Mouse (Mus musculus) lung, postnatal 25 days (tissue): ENCODE measurements at regions not wholly inside any gene's neighbourhood (a gene's known extent, or its start where the extent isn't known, plus 50 kb on each side); places are given as distances from the start of the nearest gene placed in this dataset.
"Not testable (repeated sequence)": the region's sequence is repeated elsewhere in the genome, so short reads cannot be mapped to it uniquely, and the experiment has no call there.

ENCODE experiments used
- DNase-seq: peaks from one replicate; pipeline ENCODE4 v3.0.0; 2022; ENCODE audit warnings: low spot score

DNA sequence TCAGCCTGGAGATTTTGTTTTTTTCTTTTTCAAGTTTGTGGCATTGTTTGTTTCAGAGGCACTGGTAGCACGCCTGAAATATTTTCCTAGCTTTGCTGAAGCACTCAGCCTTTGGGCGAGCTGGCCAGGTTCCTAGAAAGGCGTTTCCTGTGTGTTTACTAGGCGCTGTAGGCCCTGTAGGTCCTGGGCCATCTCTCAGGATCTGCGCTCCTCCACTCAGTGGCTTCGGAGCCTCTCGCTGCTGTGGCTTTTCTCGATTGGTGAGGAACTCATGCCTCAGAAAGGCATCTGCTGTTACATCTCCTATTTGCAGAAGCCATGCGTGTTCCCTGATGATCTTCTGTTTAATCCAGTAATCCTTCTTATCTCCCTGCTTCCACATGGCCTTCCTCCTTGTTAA lies 188.0 kb upstream of the Plcz1 start:
- DNase-seq: peak; percentile 8

DNA sequence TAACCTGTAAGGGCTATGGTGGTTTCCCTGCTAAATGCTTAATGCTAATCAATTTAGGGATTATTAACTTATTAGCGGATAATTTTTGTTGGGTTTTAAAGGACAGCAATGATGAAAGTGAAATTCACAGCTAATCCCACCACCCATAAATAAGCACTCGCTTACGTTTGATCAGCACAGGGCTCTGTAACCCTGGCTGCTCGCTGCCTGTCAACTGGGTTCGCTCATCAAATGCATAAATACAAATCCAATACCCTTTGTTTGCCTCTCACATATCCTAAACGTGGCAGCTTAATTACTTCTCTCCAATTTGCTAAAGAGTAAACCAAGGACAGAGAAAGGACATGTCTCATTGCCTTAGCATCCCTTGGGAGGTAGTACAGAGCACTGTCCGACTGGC lies 187.5 kb upstream of the Plcz1 start:
- no peak for DNase-seq

GRCm38 (mm10) chr6:140222534-140223324 lies 181.5 kb upstream of the Plcz1 start:
- DNase-seq: no peak

- no peak for DNase-seq
These were observed 180.5 kb upstream of the Plcz1 start for GRCm38 (mm10) chr6:140221653-140222272.

- no peak for DNase-seq
These were observed 177.5 kb upstream of the Plcz1 start for GRCm38 (mm10) chr6:140218789-140219188.

DNA sequence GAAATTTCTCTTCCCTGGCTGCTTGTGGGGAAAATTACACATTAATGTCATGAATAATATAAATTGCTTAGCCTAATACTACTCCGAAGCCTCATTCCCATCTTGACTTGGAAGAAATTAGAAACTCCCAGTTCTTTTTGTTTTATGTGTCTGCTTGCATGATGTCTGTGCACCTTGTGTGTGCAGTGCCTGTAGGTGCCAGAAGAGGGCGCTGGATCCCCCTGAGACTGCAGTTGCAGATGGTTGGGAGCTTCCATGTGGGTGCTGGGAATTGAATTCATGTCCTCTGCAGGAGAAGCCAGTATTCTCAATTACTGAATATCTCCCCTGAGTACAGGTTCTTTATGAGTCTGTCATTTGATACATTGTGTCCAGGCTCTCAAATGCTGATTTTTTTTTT lies 171.1 kb upstream of the Plcz1 start:
- no peak for DNase-seq

- DNase-seq: no peak
These were observed 168.9 kb upstream of the Plcz1 start for GRCm38 (mm10) chr6:140210141-140210540.

DNA sequence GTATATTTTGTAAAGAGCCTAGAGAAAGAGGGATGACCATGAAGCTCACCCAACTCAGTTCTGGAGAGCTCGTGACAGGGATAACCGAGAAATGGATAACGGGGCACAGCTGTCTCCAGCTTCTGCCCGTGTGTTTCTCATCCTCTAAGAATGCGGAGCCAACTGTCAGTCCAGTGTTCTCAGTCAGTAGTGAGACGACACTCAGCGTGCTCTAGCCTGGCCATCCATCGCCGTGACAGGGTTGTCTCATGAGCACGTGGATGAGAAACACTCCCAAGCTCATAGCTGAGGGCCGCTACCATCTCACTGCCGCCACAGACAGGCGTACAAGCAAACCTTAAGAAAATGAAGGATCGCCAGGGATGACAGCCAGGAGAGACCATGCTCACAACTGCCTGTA lies 167.8 kb upstream of the Plcz1 start:
- DNase-seq: no peak

DNA sequence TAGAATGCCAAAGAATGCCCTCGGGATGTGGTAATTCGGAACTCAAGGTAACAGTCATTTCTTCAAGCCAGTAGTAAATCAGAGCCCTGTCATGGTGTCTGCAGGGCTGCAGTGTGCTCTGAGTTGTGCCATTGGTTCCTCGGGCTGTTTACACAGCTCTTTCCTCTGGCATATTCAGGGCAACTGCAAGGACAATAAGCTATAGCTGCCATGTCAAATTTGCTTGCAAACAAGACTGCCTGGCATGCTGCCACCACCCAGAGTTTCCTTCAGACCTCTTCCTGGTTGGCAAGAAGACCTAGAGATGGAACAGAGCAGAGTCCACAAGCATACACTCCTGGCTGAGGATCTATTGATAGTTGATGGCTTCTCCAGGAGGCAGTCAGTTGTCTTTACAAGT lies 167.1 kb upstream of the Plcz1 start:
- DNase-seq: peak; percentile 77

DNA sequence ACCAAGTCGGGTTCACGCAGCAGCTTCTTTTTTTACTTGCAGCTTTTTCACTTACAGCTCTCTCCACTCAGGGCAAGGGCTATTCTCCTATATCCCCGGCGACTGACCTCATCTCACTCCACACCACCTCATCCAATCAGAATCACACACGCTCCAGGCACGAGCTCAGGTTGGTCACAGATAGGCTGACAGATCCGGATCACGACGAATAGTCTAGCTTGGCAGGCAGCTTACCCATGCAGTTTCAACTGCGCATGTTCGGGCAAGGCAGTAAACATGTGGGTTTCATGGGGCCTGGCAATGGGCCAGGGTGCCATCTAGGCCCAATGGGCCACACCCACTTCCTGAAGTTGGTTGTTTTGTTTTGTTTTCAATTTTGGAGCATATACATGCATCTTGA lies 165.4 kb upstream of the Plcz1 start:
- not testable (repeated sequence) for DNase-seq

DNA sequence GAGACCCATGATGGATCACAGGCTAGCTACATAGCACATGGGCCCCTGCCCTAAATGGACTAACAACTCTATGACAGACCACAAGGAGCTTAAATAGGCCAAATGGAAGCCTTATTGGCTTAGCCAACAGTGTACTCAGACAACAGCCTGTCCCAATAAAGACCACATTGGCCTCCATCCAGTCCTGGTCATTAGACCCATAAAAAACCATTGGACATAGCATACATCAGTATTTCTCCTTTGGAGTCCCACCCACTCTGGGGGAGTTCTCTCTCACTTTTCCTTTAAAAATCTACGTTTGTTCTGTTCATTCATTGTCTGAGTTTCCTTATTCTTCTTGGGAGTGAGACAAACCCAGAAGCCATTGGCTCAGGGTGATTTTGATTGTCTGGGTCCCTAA lies 160.1 kb upstream of the Plcz1 start:
- no peak for DNase-seq

- DNase-seq: no peak
These were observed 159.1 kb upstream of the Plcz1 start for GRCm38 (mm10) chr6:140200322-140200721.

DNA sequence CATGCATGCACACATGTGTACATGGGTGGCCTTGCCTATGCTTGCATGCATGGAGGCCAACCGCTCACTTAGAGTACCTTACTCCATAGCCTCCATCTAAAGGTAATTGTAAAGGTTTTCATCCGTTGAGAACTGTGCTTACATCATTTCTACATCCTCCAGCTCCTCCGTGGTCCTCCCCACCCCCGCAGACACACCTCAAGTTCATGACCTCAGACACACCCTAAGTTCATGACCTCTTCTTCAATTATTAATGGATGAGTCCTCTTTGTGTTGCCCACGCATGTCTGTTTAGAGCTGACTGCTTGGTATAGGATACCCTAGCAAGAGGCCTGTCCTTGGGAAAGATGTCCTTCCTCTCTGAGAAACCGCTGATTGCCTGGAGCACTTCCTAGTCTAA lies 156.8 kb upstream of the Plcz1 start:
- DNase-seq: no peak

GRCm38 (mm10) chr6:140197113-140197675 lies 155.9 kb upstream of the Plcz1 start:
- DNase-seq: no peak

DNA sequence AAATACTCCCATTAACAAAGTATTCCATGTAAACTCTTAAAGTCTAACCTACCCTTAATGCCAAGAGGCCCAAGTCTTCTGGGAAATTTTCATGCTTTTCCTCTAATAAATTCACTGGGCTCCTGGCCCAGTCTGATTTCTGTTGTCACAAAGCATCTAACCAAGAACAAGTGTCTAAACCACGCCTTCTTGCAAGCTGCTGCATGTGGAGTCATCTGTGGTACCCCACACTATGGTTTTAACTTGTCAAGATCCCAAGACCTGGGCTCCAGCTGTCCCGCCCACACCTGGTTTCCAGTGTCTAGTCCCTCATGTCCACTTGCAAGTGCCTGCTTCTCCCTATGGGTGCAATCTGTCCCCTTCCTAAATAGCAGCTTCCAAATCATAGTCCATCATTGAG lies 153.0 kb upstream of the Plcz1 start:
- no peak for DNase-seq

DNA sequence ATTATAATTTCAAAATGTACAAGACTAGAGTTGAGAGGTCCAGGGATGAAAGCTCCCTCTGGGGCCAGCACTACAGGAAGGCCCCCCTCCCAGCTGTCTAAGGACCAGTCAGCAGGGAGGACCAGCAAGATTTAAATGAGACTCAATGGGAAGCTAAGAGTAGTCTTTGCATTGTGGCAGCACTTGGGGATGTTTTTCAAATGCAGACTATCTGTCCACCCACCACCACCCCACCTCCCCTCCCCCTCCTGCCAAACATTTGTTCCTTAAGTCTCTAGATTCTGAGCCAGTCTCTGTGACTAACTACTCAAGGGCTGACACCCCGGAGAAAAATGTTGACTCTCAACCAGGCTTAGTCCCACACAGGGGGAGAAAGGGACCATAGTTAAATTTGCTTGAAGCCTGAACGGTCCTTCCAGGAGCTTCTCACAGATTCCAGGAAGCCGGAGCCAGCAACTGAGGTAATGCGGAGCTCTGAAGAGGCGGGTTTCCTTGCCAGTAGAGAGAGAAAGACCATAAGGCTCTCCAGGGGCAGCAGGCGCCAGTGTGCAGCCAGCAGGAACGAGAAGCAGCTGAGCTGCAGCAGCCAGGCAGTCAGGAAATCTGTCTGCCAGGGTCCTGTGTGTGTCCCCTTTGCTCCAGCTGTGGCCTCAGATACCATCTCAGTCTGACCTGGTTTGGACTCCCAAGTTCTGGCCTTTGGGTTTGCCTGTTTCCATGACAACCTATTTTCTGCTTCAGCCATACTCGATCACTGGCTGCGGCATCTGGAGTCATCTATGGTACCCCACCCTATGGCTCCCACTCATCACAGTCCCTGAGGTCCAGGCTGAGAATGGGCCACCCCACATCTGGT lies 152.1 kb upstream of the Plcz1 start:
- DNase-seq: no peak

DNA sequence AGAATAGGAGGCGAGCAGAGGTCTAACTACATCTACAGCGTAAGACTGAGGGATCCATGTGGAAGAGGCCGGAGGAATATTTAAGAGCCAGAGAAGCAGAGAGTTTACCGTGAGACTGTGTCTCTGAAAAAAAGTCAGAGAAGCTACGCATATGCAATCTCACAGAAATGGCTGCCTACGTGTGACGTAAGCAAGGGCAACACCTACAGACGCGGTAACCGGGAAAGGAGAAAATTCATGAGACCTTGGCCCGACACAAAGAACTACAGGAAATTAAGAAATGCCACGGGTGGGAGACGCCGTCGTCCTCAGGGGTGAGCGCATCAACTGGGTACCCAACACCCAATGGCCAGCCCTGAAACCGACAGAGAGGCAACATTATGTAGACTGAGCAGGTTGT lies 151.3 kb upstream of the Plcz1 start:
- no peak for DNase-seq

DNA sequence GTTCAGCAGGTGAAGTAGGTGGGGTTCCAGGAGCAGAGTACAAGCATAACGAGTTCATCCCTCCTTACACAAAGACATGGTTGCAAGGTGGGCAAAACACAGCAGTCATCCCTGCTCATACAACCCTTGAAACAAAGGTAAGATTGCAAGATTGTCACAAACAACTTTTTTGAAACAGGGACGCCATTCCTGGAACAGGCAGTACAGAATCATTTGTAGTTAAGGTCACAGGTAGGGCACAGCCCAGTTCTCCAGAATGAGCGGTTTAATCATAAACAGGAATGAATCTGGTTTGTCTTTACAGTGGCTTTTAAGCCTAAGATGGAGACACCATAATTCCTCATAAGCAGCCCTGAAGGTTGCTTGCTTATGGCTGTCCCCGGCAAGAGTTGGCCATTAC lies 150.1 kb upstream of the Plcz1 start:
- no peak for DNase-seq

DNA sequence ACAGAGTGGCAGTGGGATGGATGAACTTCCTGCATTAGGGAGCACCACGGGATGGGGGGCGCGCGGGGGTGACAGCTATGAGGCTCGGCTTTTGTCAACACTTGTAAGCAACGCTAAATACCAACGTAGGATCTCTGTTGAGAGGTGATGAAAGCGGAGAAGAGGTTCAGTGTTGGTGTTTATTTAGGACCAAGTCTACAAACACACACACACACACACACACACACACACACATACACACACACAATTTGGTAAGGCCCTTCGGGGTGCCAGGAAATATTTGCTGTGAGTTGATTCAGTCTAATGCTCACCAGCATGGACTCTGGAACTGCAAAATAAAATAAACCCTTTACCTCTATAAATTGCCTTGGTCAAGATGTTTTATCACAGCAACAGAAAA lies 148.3 kb upstream of the Plcz1 start:
- no peak for DNase-seq

- DNase-seq: no peak
These were observed 146.5 kb upstream of the Plcz1 start for GRCm38 (mm10) chr6:140187733-140188132.

- DNase-seq: no peak
These were observed 145.8 kb upstream of the Plcz1 start for GRCm38 (mm10) chr6:140187106-140187505.

GRCm38 (mm10) chr6:140179999-140180398 lies 138.7 kb upstream of the Plcz1 start:
- no peak for DNase-seq
